Mouse (Mus musculus) forebrain, embryonic 11.5 days (tissue): Measurements from ENCODE around the gene Adamts17. TPM values are rescaled to one million over a fixed set of nuclear protein-coding genes. Genes with fewer than 3 reads are reported as not detected.

Source experiments
- ATAC-seq: fragments of 200-750 bp; cut with Nextera tagmentation; replicated peaks from 2 replicates; pipeline ENCODE4 v1.8.0; 2017; ENCODE audit warnings: moderate TSS enrichment; ENCODE audit not compliant: low FRiP score
- DNase-seq: peaks from one replicate; pipeline ENCODE4 v3.0.0-alpha.2; 2017; ENCODE audit warnings: low spot score
- H3K27ac ChIP-seq: fragments of 300-500 bp; sonication (generic); 2 replicates; pipeline ENCODE4 v1.5.1; 2014; ENCODE audit warnings: low read depth, low read length
- H3K27me3 ChIP-seq: fragments of 300-500 bp; sonication (generic); 2 replicates; pipeline ENCODE4 v1.6.1; 2014; ENCODE audit warnings: mild to moderate bottlenecking, low read length, mixed read lengths; ENCODE audit not compliant: control insufficient read depth, insufficient read depth
- H3K36me3 ChIP-seq: fragments of 300-500 bp; sonication (generic); 2 replicates; pipeline ENCODE4 v1.6.1; 2014; ENCODE audit warnings: mild to moderate bottlenecking, low read length, moderate library complexity, mixed read lengths; ENCODE audit not compliant: control insufficient read depth, insufficient read depth
- H3K4me1 ChIP-seq: fragments of 300-500 bp; sonication (generic); replicated peaks from 2 replicates; pipeline ENCODE4 v1.6.1; 2014; ENCODE audit warnings: low read length, mixed read lengths; ENCODE audit not compliant: control insufficient read depth, insufficient read depth
- H3K4me2 ChIP-seq: fragments of 300-500 bp; sonication (generic); 2 replicates; pipeline ENCODE4 v1.6.1; 2014; ENCODE audit warnings: low read depth, mild to moderate bottlenecking, low read length, moderate library complexity, mixed read lengths; ENCODE audit not compliant: severe bottlenecking
- H3K4me3 ChIP-seq: fragments of 300-500 bp; sonication (generic); 2 replicates; pipeline ENCODE4 v1.5.1; 2014; ENCODE audit warnings: low read depth, low read length
- H3K9ac ChIP-seq: fragments of 300-500 bp; sonication (generic); 2 replicates; pipeline ENCODE4 v1.6.1; 2014; ENCODE audit warnings: low read length
- H3K9me3 ChIP-seq: fragments of 300-500 bp; sonication (generic); 2 replicates; pipeline ENCODE4 v1.6.1; 2016; ENCODE audit warnings: low read length, mixed read lengths; ENCODE audit not compliant: control insufficient read depth
- WGBS: fragments of 180-500 bp; shearing (Covaris S2); extraction: QIAGEN DNeasy Blood & Tissue Kit; methylation state at CpG from one replicate; pipeline ENCODE4 v1.1.7; 2014; 5-methylcytosine and 5-hydroxymethylcytosine counted together
- polyA plus RNA-seq: library from polyadenylated mRNA; unstranded; fragments of >200 nt; fragmentation: Nextera tagmentation; extraction: Ambion mirVana; gene quantifications from 2 replicates; pipeline ENCODE4 v1.2.1, GENCODE M21; 2014

Adamts17 gene
- polyA plus RNA-seq, 1 experiment from 2014 or later = 0.72 TPM

GRCm38 (mm10) chr7:66852164-66852563 lies 12.6 kb downstream of the Adamts17 start:
- no peaks in the 10 kb centered on the region for H3K36me3 ChIP-seq
- no peaks in the 10 kb centered on the region for H3K4me1 ChIP-seq
- no peak overlapping the region for H3K4me2 ChIP-seq
- no peak overlapping the region for H3K9ac ChIP-seq
- no peak for DNase-seq
- no peak for ATAC-seq
- no peaks in the 10 kb centered on the region for H3K9me3 ChIP-seq
- no peak overlapping the region for H3K27ac ChIP-seq
- WGBS = 85% methylated on average over 3 of the region's 3 CpGs
- H3K27me3 ChIP-seq = no peaks in the 10 kb centered on the region
- H3K4me3 ChIP-seq = no peak overlapping the region

- Histone ChIP-seq H3K36me3 (no peaks in the 10 kb centered on the region), H3K9ac (no peak overlapping the region), H3K4me3 (no peak overlapping the region), H3K27me3 (no peaks in the 10 kb centered on the region), H3K4me1 (no peaks in the 10 kb centered on the region), H3K4me2 (no peak overlapping the region), H3K9me3 (no peaks in the 10 kb centered on the region), H3K27ac (no peak overlapping the region)
- 35% methylated on average over 1 of the region's 1 CpGs for WGBS
- ATAC-seq = no peak
- DNase-seq = no peak
Measured at GRCm38 (mm10) chr7:66857610-66858009, 18.1 kb downstream of the Adamts17 start.

- Histone ChIP-seq H3K9me3 (no peaks in the 10 kb centered on the region), H3K27me3 (no peaks in the 10 kb centered on the region), H3K4me2 (no peak overlapping the region), H3K27ac (no peak overlapping the region), H3K4me3 (no peak overlapping the region), H3K36me3 (no peaks in the 10 kb centered on the region), H3K9ac (no peak overlapping the region), H3K4me1 (no peaks in the 10 kb centered on the region)
- 0 out of 2 replicates have a peak, but pooled peaks have one; percentile 33 for ATAC-seq
- 63% methylated on average over 12 of the region's 12 CpGs for WGBS
- DNase-seq = no peak
Measured at GRCm38 (mm10) chr7:66858247-66859075, 18.9 kb downstream of the Adamts17 start.

GRCm38 (mm10) chr7:66859220-66859619 lies 19.7 kb downstream of the Adamts17 start:
- Histone ChIP-seq H3K27me3 (no peaks in the 10 kb centered on the region), H3K9ac (no peak overlapping the region), H3K36me3 (no peaks in the 10 kb centered on the region), H3K9me3 (no peaks in the 10 kb centered on the region), H3K4me3 (no peak overlapping the region), H3K4me2 (no peak overlapping the region), H3K27ac (no peak overlapping the region), H3K4me1 (no peaks in the 10 kb centered on the region)
- WGBS = 58% methylated on average over 5 of the region's 5 CpGs
- DNase-seq (no peak), ATAC-seq (0 out of 2 replicates have a peak, but pooled peaks have one; percentile 44)

DNA sequence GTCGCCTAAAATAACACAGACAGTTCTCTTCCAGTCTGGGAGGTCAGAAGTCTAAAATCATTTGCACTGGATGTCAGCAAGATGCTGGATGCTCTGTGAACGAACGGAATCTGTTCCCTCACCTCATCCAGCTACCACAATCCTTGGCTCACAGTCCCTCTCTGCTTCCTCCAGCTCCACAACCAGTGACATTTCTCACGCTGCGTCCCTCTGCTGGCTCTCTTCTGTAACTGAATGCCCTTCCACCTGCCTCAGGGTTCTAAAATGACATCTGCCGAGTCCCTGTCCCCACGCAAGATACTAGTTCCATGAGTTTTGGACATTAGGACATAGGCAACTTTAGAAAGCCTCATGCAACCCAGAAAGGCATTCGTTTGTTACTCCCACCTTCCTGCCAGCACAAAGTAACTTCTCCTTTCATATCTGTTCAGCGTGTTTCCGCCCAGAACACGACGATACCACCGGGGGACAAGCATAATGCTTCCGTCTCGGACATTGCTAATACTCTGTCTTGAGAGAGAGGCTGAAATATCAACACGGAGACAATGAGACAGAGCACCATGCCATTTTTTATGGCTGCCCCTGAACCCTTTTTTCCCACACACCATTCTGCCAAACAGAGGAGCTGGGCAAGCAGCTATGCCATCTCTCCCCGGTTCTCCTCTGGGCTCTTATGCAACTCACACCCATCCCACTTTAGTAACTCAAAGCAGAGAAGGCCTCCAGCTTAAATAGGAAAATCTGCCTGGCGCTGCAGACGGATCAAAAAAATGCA lies 27.6 kb downstream of the Adamts17 start:
- Histone ChIP-seq H3K4me2 (no peak overlapping the region), H3K9me3 (no peaks in the 10 kb centered on the region), H3K4me1 (peaks cover 6% of the 10 kb centered on the region; the same call in 1 of the 2 replicates), H3K9ac (no peak overlapping the region), H3K27me3 (no peaks in the 10 kb centered on the region), H3K4me3 (no peak overlapping the region), H3K27ac (no peak overlapping the region), H3K36me3 (no peaks in the 10 kb centered on the region)
- WGBS = 83% methylated on average over 19 of the region's 19 CpGs
- ATAC-seq (no peak), DNase-seq (no peak)

- Histone ChIP-seq H3K4me2 (no peak overlapping the region), H3K36me3 (no peaks in the 10 kb centered on the region), H3K4me3 (no peak overlapping the region), H3K27ac (no peak overlapping the region), H3K4me1 (peaks cover 6% of the 10 kb centered on the region; the same call in 1 of the 2 replicates), H3K9me3 (no peaks in the 10 kb centered on the region), H3K9ac (no peak overlapping the region), H3K27me3 (no peaks in the 10 kb centered on the region)
- WGBS = 51% methylated on average over 13 of the region's 13 CpGs
- no peak for ATAC-seq
- no peak for DNase-seq
Measured at GRCm38 (mm10) chr7:66867719-66868501, 28.4 kb downstream of the Adamts17 start.

GRCm38 (mm10) chr7:66871520-66871919 lies 32.0 kb downstream of the Adamts17 start:
- no peak overlapping the region for H3K27ac ChIP-seq
- H3K27me3 ChIP-seq = no peaks in the 10 kb centered on the region
- WGBS = 82% methylated on average over 7 of the region's 7 CpGs
- H3K36me3 ChIP-seq = no peaks in the 10 kb centered on the region
- no peak overlapping the region for H3K4me3 ChIP-seq
- no peak for DNase-seq
- no peak for ATAC-seq
- no peak overlapping the region for H3K4me2 ChIP-seq
- peaks cover 6% of the 10 kb centered on the region; the same call in 1 of the 2 replicates for H3K4me1 ChIP-seq
- H3K9me3 ChIP-seq = no peaks in the 10 kb centered on the region
- no peak overlapping the region for H3K9ac ChIP-seq

DNA sequence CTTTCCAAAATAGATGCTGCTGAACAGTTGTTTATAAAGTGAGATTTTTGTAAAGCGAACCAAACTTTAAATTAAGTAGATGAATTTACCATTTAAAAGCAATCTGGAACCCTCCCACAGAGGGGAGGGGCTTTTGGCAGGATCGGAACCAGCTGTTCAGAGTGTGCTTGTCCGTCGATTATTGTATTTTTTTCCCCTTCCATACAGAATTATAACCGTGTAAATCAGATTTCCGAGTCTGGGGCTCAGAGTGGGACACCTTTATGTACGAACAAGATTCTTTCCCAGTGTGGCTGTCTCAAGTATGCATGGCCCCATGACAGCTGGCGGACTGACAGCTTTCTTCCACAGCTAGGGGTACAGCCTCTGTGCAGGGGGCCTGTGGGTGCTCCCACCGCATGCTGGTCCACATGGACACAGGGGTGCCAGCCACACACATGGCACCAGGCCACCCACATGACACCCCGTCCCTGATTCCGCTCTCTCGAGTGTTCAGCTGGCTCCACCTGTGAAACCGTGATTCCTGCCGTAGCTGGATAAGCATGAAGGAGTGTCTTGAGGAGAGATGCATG lies 32.5 kb downstream of the Adamts17 start:
- Histone ChIP-seq H3K9me3 (no peaks in the 10 kb centered on the region), H3K4me3 (no peak overlapping the region), H3K4me1 (peaks cover 6% of the 10 kb centered on the region; the same call in 1 of the 2 replicates), H3K27ac (no peak overlapping the region), H3K4me2 (no peak overlapping the region), H3K36me3 (no peaks in the 10 kb centered on the region), H3K27me3 (no peaks in the 10 kb centered on the region), H3K9ac (no peak overlapping the region)
- ATAC-seq (no peak), DNase-seq (no peak)
- 87% methylated on average over 14 of the region's 14 CpGs for WGBS
